Mouse (Mus musculus): Measurements from ENCODE around the gene Twistnb. TPM values are rescaled to one million over a fixed set of nuclear protein-coding genes. Genes with fewer than 3 reads are reported as not detected.

Twistnb gene
- total and polyA plus RNA-seq, 2 experiments from 2014 or later = 24.0 to 31.1 TPM

- 75% methylated on average over 9 of the region's 9 CpGs for WGBS
Observed at GRCm38 (mm10) chr12:33433812-33434211, 4.4 kb downstream of the Twistnb start.

DNA sequence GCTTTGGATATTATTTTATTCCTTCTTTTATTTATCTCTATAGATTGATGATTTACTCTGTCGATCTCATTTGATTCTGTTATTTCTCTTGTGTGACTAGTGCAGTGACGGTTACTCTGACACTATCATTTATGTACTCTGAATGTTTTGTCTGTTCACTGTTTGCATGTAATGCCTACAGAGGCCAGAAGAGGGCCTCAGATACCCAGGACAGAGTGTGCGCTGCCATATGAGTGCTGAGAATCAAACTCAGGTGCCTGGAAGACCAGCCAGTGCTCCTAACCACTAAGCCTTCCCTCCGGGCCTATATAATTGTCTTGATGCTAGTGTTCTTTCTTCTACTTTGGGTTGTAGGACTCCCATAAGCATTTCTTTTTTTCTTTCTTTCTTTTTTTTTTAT is 5.3 kb downstream of the Twistnb start:
- Histone ChIP-seq H3K9ac (replicated peaks; ENCODE audit: low read depth, low read length) (no peak overlapping the region), H3K4me3 (ENCODE audit: low read depth, low read length) (no peak overlapping the region), H3K36me3 (replicated peaks; ENCODE audit: control insufficient read depth, insufficient read depth, low read length) (peaks cover 16% of the 10 kb centered on the region; the same call in 1 of the 2 replicates), H3K27ac (ENCODE audit: low read depth) (no peak overlapping the region), H3K4me1 (ENCODE audit: control insufficient read depth, insufficient read depth) (peaks cover 7% of the 10 kb centered on the region), H3K27me3 (ENCODE audit: control insufficient read depth, insufficient read depth, low read length) (no peaks in the 10 kb centered on the region), H3K4me2 (ENCODE audit: low read depth, low read length) (no peak overlapping the region), H3K9me3 (replicated peaks; ENCODE audit: control insufficient read depth, low read length) (no peaks in the 10 kb centered on the region)
- DNase-seq (ENCODE audit: low spot score) (no peak), ATAC-seq (ENCODE audit: insufficient read depth, low read depth) (no peak)
- TF ChIP-seq EP300 (IDR thresholded peaks at IDR 0.05; ENCODE audit: low read depth) (no peak), CTCF (IDR thresholded peaks at IDR 0.05; ENCODE audit: low read depth) (no peak)
- 96% methylated on average over 4 of the region's 4 CpGs for WGBS

More at GRCm38 (mm10) chr12:33433812-33434211, 4.4 kb downstream of the Twistnb start:
- Histone ChIP-seq H3K27me3 (ENCODE audit: control insufficient read depth, insufficient read depth, low read length) (no peaks in the 10 kb centered on the region), H3K9ac (replicated peaks; ENCODE audit: low read depth, low read length) (no peak overlapping the region), H3K4me3 (ENCODE audit: low read depth, low read length) (no peak overlapping the region), H3K4me2 (ENCODE audit: low read depth, low read length) (no peak overlapping the region), H3K9me3 (replicated peaks; ENCODE audit: control insufficient read depth, low read length) (no peaks in the 10 kb centered on the region), H3K4me1 (ENCODE audit: control insufficient read depth, insufficient read depth) (peaks cover 7% of the 10 kb centered on the region), H3K27ac (ENCODE audit: low read depth) (no peak overlapping the region), H3K36me3 (replicated peaks; ENCODE audit: control insufficient read depth, insufficient read depth, low read length) (peaks cover 11% of the 10 kb centered on the region; the same call in 1 of the 2 replicates)
- DNase-seq (ENCODE audit: low spot score) (no peak), ATAC-seq (ENCODE audit: insufficient read depth, low read depth) (no peak)
- TF ChIP-seq CTCF (IDR thresholded peaks at IDR 0.05; ENCODE audit: low read depth) (no peak), EP300 (IDR thresholded peaks at IDR 0.05; ENCODE audit: low read depth) (no peak)

DNA sequence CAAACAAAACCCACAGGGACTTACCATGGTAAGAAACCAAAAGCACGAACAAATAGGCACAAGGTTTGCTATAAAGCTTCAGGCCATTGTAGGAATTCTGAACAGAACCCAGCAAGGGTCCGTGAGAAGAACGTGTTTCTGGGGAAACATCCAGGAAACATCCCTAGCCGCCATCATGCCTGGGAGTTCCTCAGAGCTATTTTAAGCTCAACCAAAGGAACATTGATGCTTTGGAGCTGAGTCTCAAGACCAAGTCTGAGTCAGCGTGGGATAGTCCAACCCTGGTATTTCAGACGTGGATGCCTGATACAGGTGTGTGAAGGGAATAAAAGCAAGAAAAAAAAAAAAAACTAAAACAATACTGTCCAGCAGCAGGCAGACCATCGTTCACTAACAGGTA is 26.0 kb downstream of the Twistnb start:
- no peak for ATAC-seq (ENCODE audit: insufficient read depth, low read depth)
- Histone ChIP-seq H3K4me3 (ENCODE audit: low read depth, low read length) (no peak overlapping the region), H3K9ac (replicated peaks; ENCODE audit: low read depth, low read length) (no peak overlapping the region), H3K36me3 (replicated peaks; ENCODE audit: control insufficient read depth, insufficient read depth, low read length) (no peaks in the 10 kb centered on the region), H3K27ac (ENCODE audit: low read depth) (peak overlapping the region; percentile 26; the same call in 1 of the 2 replicates), H3K4me2 (ENCODE audit: low read depth, low read length) (no peak overlapping the region), H3K4me1 (ENCODE audit: control insufficient read depth, insufficient read depth) (no peaks in the 10 kb centered on the region), H3K9me3 (replicated peaks; ENCODE audit: control insufficient read depth, low read length) (no peaks in the 10 kb centered on the region), H3K27me3 (ENCODE audit: control insufficient read depth, insufficient read depth, low read length) (no peaks in the 10 kb centered on the region)
- WGBS = 60% methylated on average over 7 of the region's 7 CpGs
- no peak for TF ChIP-seq EP300 (IDR thresholded peaks at IDR 0.05; ENCODE audit: low read depth)
- TF ChIP-seq CTCF (IDR thresholded peaks at IDR 0.05; ENCODE audit: low read depth) = no peak
- no peak for DNase-seq (ENCODE audit: low spot score)

GRCm38 (mm10) chr12:33456242-33456641 is 26.8 kb downstream of the Twistnb start:
- H3K9ac ChIP-seq (replicated peaks; ENCODE audit: low read depth, low read length) = no peak overlapping the region
- H3K36me3 ChIP-seq (replicated peaks; ENCODE audit: control insufficient read depth, insufficient read depth, low read length) = no peaks in the 10 kb centered on the region
- no peak overlapping the region for H3K4me2 ChIP-seq (ENCODE audit: low read depth, low read length)
- H3K27ac ChIP-seq (ENCODE audit: low read depth) = peak overlapping the region; percentile 26; the same call in 1 of the 2 replicates
- DNase-seq (ENCODE audit: low spot score) (no peak), ATAC-seq (ENCODE audit: insufficient read depth, low read depth) (no peak)
- no peaks in the 10 kb centered on the region for H3K27me3 ChIP-seq (ENCODE audit: control insufficient read depth, insufficient read depth, low read length)
- 37% methylated on average over 5 of the region's 5 CpGs for WGBS
- H3K4me1 ChIP-seq (ENCODE audit: control insufficient read depth, insufficient read depth) = no peaks in the 10 kb centered on the region
- TF ChIP-seq CTCF (IDR thresholded peaks at IDR 0.05; ENCODE audit: low read depth) (no peak), EP300 (IDR thresholded peaks at IDR 0.05; ENCODE audit: low read depth) (no peak)
- no peaks in the 10 kb centered on the region for H3K9me3 ChIP-seq (replicated peaks; ENCODE audit: control insufficient read depth, low read length)
- H3K4me3 ChIP-seq (ENCODE audit: low read depth, low read length) = no peak overlapping the region

DNA sequence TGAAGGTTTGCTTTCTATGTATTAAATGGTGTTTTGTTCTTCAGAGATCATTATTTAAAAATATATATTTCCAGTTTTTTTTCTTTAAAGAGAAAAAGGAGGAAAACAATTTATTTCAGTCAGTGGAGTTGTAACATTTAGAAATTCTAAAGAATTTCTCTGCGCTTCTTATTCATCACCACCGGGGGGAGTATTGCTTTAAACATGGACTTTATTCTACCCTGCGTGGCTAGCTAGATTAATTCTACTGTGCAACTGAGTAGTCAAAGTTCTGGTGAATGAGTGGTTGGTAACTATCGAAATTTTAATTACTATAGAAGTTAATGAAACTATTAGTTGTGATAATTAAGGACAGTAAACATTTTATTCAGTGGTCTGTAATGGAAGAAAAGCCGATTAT is 51.5 kb downstream of the Twistnb start:
- Histone ChIP-seq H3K4me2 (ENCODE audit: low read depth, low read length) (no peak overlapping the region), H3K9me3 (replicated peaks; ENCODE audit: control insufficient read depth, low read length) (no peaks in the 10 kb centered on the region), H3K9ac (replicated peaks; ENCODE audit: low read depth, low read length) (no peak overlapping the region), H3K36me3 (replicated peaks; ENCODE audit: control insufficient read depth, insufficient read depth, low read length) (no peaks in the 10 kb centered on the region), H3K4me1 (ENCODE audit: control insufficient read depth, insufficient read depth) (no peaks in the 10 kb centered on the region), H3K27ac (ENCODE audit: low read depth) (no peak overlapping the region), H3K4me3 (ENCODE audit: low read depth, low read length) (no peak overlapping the region), H3K27me3 (ENCODE audit: control insufficient read depth, insufficient read depth, low read length) (no peaks in the 10 kb centered on the region)
- TF ChIP-seq CTCF (IDR thresholded peaks at IDR 0.05; ENCODE audit: low read depth) (peak; percentile 48), EP300 (IDR thresholded peaks at IDR 0.05; ENCODE audit: low read depth) (no peak)
- ATAC-seq (ENCODE audit: insufficient read depth, low read depth) = no peak
- peak; percentile 26 for DNase-seq (ENCODE audit: low spot score)
- 23% methylated on average over 5 of the region's 5 CpGs for WGBS

- ATAC-seq (ENCODE audit: insufficient read depth, low read depth) = no peak
- H3K27me3 ChIP-seq (ENCODE audit: control insufficient read depth, insufficient read depth, low read length) = no peaks in the 10 kb centered on the region
- no peak overlapping the region for H3K4me3 ChIP-seq (ENCODE audit: low read depth, low read length)
- no peaks in the 10 kb centered on the region for H3K9me3 ChIP-seq (replicated peaks; ENCODE audit: control insufficient read depth, low read length)
- no peak overlapping the region for H3K9ac ChIP-seq (replicated peaks; ENCODE audit: low read depth, low read length)
- no peak overlapping the region for H3K27ac ChIP-seq (ENCODE audit: low read depth)
- H3K4me1 ChIP-seq (ENCODE audit: control insufficient read depth, insufficient read depth) = no peaks in the 10 kb centered on the region
- WGBS = 75% methylated on average over 2 of the region's 2 CpGs
- TF ChIP-seq EP300 (IDR thresholded peaks at IDR 0.05; ENCODE audit: low read depth) = no peak
- TF ChIP-seq CTCF (IDR thresholded peaks at IDR 0.05; ENCODE audit: low read depth) = no peak
- no peak overlapping the region for H3K4me2 ChIP-seq (ENCODE audit: low read depth, low read length)
- no peaks in the 10 kb centered on the region for H3K36me3 ChIP-seq (replicated peaks; ENCODE audit: control insufficient read depth, insufficient read depth, low read length)
- no peak for DNase-seq (ENCODE audit: low spot score)
Observed at GRCm38 (mm10) chr12:33482931-33483330, 53.5 kb downstream of the Twistnb start.

Other genes with a start within 250 kb of the Twistnb start
- not detected in 2 replicates for gene Efcab10, start 34.8 kb upstream of the Twistnb start, total RNA-seq (2014; rRNA removed; ENCODE audit: low replicate concordance)
- 0.73 TPM in 1 of 2 replicates, not detected in the other for gene Efcab10, start 34.8 kb upstream of the Twistnb start, polyA plus RNA-seq (2015; fragmentation: Nextera tagmentation; extraction: Ambion mirVana)